Mouse (Mus musculus): ENCODE results near the gene Mpv17l2. TPM values are rescaled to one million over a fixed set of nuclear protein-coding genes. Genes with fewer than 3 reads are reported as not detected.
A peak's percentile ranks its signal among the peaks of the same experiment; 100 is the strongest.

The Mpv17l2 gene
- polyA plus RNA-seq, 1 experiment from 2014 or later = 38.4 TPM

- H3K4me3 ChIP-seq = no peak overlapping the region
- H3K4me1 ChIP-seq = no peaks in the 10 kb centered on the region
- peak; percentile 60 for ATAC-seq (replicated peaks)
- H3K9ac ChIP-seq = no peak overlapping the region
- H3K36me3 ChIP-seq (replicated peaks) = no peaks in the 10 kb centered on the region
- H3K27ac ChIP-seq = no peak overlapping the region
- H3K9me3 ChIP-seq = no peaks in the 10 kb centered on the region
- H3K4me2 ChIP-seq = no peak overlapping the region
- H3K27me3 ChIP-seq (replicated peaks) = no peaks in the 10 kb centered on the region
- 6% methylated on average over 3 of the region's 3 CpGs for WGBS
These were observed 40.0 kb downstream of the Mpv17l2 start for GRCm38 (mm10) chr8:70720739-70721138.

GRCm38 (mm10) chr8:70719796-70720270 lies 40.9 kb downstream of the Mpv17l2 start:
- Histone ChIP-seq H3K4me1 (no peaks in the 10 kb centered on the region), H3K27ac (no peak overlapping the region), H3K9ac (no peak overlapping the region), H3K9me3 (no peaks in the 10 kb centered on the region), H3K4me2 (no peak overlapping the region), H3K4me3 (no peak overlapping the region), H3K36me3 (replicated peaks) (no peaks in the 10 kb centered on the region), H3K27me3 (replicated peaks) (no peaks in the 10 kb centered on the region)
- WGBS = 69% methylated on average over 9 of the region's 9 CpGs
- no peak for ATAC-seq (replicated peaks)

- H3K4me2 ChIP-seq = peak within 1 kb of the TSS; percentile 23; the same call in 1 of the 2 replicates
- H3K27me3 ChIP-seq (replicated peaks) = no peaks in the 10 kb centered on the region
- H3K9ac ChIP-seq = no peak within 1 kb of the TSS
- H3K4me3 ChIP-seq = no peak within 1 kb of the TSS
- no peaks in the 10 kb centered on the region for H3K4me1 ChIP-seq
- ATAC-seq (replicated peaks) = no peak; the same call in 1 of the 2 replicates
- WGBS = 4% methylated on average over 19 of the region's 19 CpGs
- H3K36me3 ChIP-seq (replicated peaks) = no peaks in the 10 kb centered on the region
- no peak within 1 kb of the TSS for H3K27ac ChIP-seq
- no peaks in the 10 kb centered on the region for H3K9me3 ChIP-seq
These were observed 42.4 kb downstream of the Mpv17l2 start, which contains the start of gene Gm3336 for GRCm38 (mm10) chr8:70718297-70718696. Gm3336 (plus strand) TSS chr8:70718543.

DNA sequence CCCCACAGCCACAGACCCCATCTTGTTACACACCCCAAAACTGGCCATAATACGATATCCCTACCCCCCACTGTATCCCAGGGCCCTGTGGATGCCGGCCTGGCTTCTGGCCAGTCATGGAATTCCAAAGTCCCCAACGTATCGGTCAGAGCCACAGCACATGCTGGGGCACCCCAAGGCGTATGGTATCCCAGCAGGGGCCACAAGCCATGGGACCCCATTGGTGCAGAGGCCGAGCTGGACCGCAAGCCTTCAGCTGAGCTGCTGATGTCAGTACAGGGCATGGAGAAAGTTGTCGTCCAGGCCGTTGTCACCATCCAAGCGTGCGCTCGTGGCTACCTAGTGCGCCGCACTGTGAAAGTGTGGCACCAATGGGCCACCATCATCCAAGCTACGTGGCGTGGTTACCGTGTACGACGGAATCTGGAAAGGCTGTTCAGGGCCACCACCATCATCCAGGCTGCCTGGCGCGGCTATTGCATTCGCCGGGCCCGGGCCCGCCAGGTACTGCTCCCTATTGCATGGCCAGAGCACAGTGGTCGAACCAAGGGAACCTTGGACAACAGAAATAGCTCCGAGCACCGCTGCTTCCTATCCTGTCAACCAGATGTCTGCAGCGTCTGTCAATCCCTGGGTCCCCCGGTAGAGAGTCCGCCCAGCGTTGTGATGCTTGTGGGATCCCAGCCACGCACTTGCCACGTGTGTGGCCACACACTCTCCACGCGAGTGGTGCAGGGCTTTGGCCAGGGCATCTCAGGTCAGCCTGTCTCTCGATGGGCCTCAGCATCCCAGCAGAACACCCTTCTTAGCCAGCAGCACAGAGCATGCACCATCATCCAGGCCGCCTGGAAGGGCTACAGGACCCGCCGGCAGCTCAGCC lies 44.0 kb downstream of the Mpv17l2 start:
- Histone ChIP-seq H3K27ac (no peak overlapping the region), H3K9me3 (no peaks in the 10 kb centered on the region), H3K27me3 (replicated peaks) (no peaks in the 10 kb centered on the region), H3K4me2 (no peak overlapping the region), H3K4me1 (no peaks in the 10 kb centered on the region), H3K36me3 (replicated peaks) (no peaks in the 10 kb centered on the region), H3K9ac (no peak overlapping the region), H3K4me3 (no peak overlapping the region)
- WGBS = 85% methylated on average over 40 of the region's 40 CpGs
- no peak for ATAC-seq (replicated peaks)

- Histone ChIP-seq H3K27ac (no peak overlapping the region), H3K4me2 (no peak overlapping the region), H3K36me3 (replicated peaks) (no peaks in the 10 kb centered on the region), H3K9ac (no peak overlapping the region), H3K4me3 (no peak overlapping the region), H3K4me1 (no peaks in the 10 kb centered on the region), H3K27me3 (replicated peaks) (no peaks in the 10 kb centered on the region), H3K9me3 (no peaks in the 10 kb centered on the region)
- no peak for ATAC-seq (replicated peaks)
- 76% methylated on average over 2 of the region's 2 CpGs for WGBS
These were observed 45.7 kb downstream of the Mpv17l2 start for GRCm38 (mm10) chr8:70715086-70715485.

GRCm38 (mm10) chr8:70713991-70714390 lies 46.8 kb downstream of the Mpv17l2 start:
- no peak overlapping the region for H3K9ac ChIP-seq
- H3K4me2 ChIP-seq = no peak overlapping the region
- 82% methylated on average over 7 of the region's 7 CpGs for WGBS
- no peak overlapping the region for H3K4me3 ChIP-seq
- H3K27me3 ChIP-seq (replicated peaks) = no peaks in the 10 kb centered on the region
- H3K27ac ChIP-seq = no peak overlapping the region
- ATAC-seq (replicated peaks) = no peak
- H3K9me3 ChIP-seq = no peaks in the 10 kb centered on the region
- no peaks in the 10 kb centered on the region for H3K36me3 ChIP-seq (replicated peaks)
- no peaks in the 10 kb centered on the region for H3K4me1 ChIP-seq

GRCm38 (mm10) chr8:70711041-70711440 lies 49.7 kb downstream of the Mpv17l2 start:
- H3K4me2 ChIP-seq = no peak overlapping the region
- no peaks in the 10 kb centered on the region for H3K9me3 ChIP-seq
- H3K36me3 ChIP-seq (replicated peaks) = no peaks in the 10 kb centered on the region
- H3K9ac ChIP-seq = no peak overlapping the region
- H3K4me1 ChIP-seq = no peaks in the 10 kb centered on the region
- WGBS = 90% methylated on average over 11 of the region's 11 CpGs
- no peak overlapping the region for H3K4me3 ChIP-seq
- no peak overlapping the region for H3K27ac ChIP-seq
- ATAC-seq (replicated peaks) = no peak
- H3K27me3 ChIP-seq (replicated peaks) = no peaks in the 10 kb centered on the region

- Histone ChIP-seq H3K27me3 (replicated peaks) (no peaks in the 10 kb centered on the region), H3K4me3 (no peak overlapping the region), H3K27ac (no peak overlapping the region), H3K9ac (no peak overlapping the region), H3K4me1 (no peaks in the 10 kb centered on the region), H3K36me3 (replicated peaks) (no peaks in the 10 kb centered on the region), H3K9me3 (no peaks in the 10 kb centered on the region), H3K4me2 (no peak overlapping the region)
- no peak for ATAC-seq (replicated peaks)
- WGBS = 89% methylated on average over 1 of the region's 1 CpGs
These were observed 50.5 kb downstream of the Mpv17l2 start for GRCm38 (mm10) chr8:70710296-70710695.

DNA sequence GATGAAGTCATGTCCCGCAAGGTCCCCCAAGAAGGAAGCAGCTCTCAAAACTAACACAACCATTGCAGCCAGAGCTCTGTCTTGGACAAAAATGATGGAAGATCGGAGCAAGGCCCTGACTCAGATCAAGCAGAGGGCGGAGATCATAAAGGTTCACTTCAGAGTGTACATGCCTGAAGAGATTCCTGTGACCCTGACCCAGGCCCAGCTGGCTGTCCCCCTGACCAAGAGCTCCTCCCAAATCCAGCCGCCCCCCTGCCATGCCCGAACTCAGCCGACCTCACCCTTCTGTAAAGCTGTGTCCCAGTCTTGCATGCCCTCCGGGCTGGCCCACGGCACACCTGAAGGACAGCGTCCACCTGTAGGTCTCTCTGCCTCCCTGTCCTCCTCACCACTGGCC lies 51.0 kb downstream of the Mpv17l2 start:
- Histone ChIP-seq H3K4me1 (no peaks in the 10 kb centered on the region), H3K4me3 (no peak overlapping the region), H3K9ac (no peak overlapping the region), H3K36me3 (replicated peaks) (no peaks in the 10 kb centered on the region), H3K4me2 (no peak overlapping the region), H3K27me3 (replicated peaks) (no peaks in the 10 kb centered on the region), H3K27ac (no peak overlapping the region), H3K9me3 (no peaks in the 10 kb centered on the region)
- no peak for ATAC-seq (replicated peaks)
- WGBS = 93% methylated on average over 9 of the region's 9 CpGs

Small RNA genes lying within 50 kb of the gene (microRNA-seq; reads per million reads assigned to microRNA genes)
- gene Mir7240 = 1.8 reads per million, percentile 2 among the genes with 10 or more reads in this experiment

Other genes with a start within 250 kb of the Mpv17l2 start
- gene Fkbp8, start 233.2 kb downstream of the Mpv17l2 start, polyA plus RNA-seq (2015; fragmentation: Nextera tagmentation; extraction: Ambion mirVana) = 450 and 462 TPM in 2 replicates
- 46.4 and 51.7 TPM in 2 replicates for gene Kxd1, start 233.0 kb downstream of the Mpv17l2 start, polyA plus RNA-seq (2015; fragmentation: Nextera tagmentation; extraction: Ambion mirVana)
- gene Ell, start 221.5 kb downstream of the Mpv17l2 start, polyA plus RNA-seq (2015; fragmentation: Nextera tagmentation; extraction: Ambion mirVana) = 18.6 and 19.9 TPM in 2 replicates
- 175 and 176 TPM in 2 replicates for gene Isyna1, start 166.6 kb downstream of the Mpv17l2 start, polyA plus RNA-seq (2015; fragmentation: Nextera tagmentation; extraction: Ambion mirVana)
- 175 and 189 TPM in 2 replicates for gene Ssbp4, start 152.1 kb downstream of the Mpv17l2 start, polyA plus RNA-seq (2015; fragmentation: Nextera tagmentation; extraction: Ambion mirVana)
- gene Lrrc25, start 144.8 kb downstream of the Mpv17l2 start, polyA plus RNA-seq (2015; fragmentation: Nextera tagmentation; extraction: Ambion mirVana) = 1.2 and 1.6 TPM in 2 replicates
- 0.13 and 0.19 TPM in 2 replicates for gene Gdf15, start 128.5 kb downstream of the Mpv17l2 start, polyA plus RNA-seq (2015; fragmentation: Nextera tagmentation; extraction: Ambion mirVana)
- gene Pgpep1, start 100.6 kb downstream of the Mpv17l2 start, polyA plus RNA-seq (2015; fragmentation: Nextera tagmentation; extraction: Ambion mirVana) = 70.1 and 74.5 TPM in 2 replicates
- 175 and 193 TPM in 2 replicates for gene Lsm4, start 87.7 kb downstream of the Mpv17l2 start, polyA plus RNA-seq (2015; fragmentation: Nextera tagmentation; extraction: Ambion mirVana)
- 83.0 and 94.4 TPM in 2 replicates for gene Jund, start 62.0 kb downstream of the Mpv17l2 start, polyA plus RNA-seq (2015; fragmentation: Nextera tagmentation; extraction: Ambion mirVana)
- 0.05 and 0.14 TPM in 2 replicates for gene Iqcn, start 57.5 kb downstream of the Mpv17l2 start, polyA plus RNA-seq (2015; fragmentation: Nextera tagmentation; extraction: Ambion mirVana)
- not detected in 2 replicates for gene Gm3336, start 42.4 kb downstream of the Mpv17l2 start, polyA plus RNA-seq (2015; fragmentation: Nextera tagmentation; extraction: Ambion mirVana)
- gene Pde4c, start 37.2 kb downstream of the Mpv17l2 start, polyA plus RNA-seq (2015; fragmentation: Nextera tagmentation; extraction: Ambion mirVana) = 0.15 and 0.46 TPM in 2 replicates
- 473 and 487 TPM in 2 replicates for gene Rab3a, start 6.3 kb downstream of the Mpv17l2 start, polyA plus RNA-seq (2015; fragmentation: Nextera tagmentation; extraction: Ambion mirVana)
- gene Pik3r2, start 15.8 kb upstream of the Mpv17l2 start, polyA plus RNA-seq (2015; fragmentation: Nextera tagmentation; extraction: Ambion mirVana) = 113 TPM in 2 replicates
- 26.4 and 26.9 TPM in 2 replicates for gene Mast3, start 44.1 kb upstream of the Mpv17l2 start, polyA plus RNA-seq (2015; fragmentation: Nextera tagmentation; extraction: Ambion mirVana)
- gene Il12rb1, start 47.5 kb upstream of the Mpv17l2 start, polyA plus RNA-seq (2015; fragmentation: Nextera tagmentation; extraction: Ambion mirVana) = 0.10 and 0.36 TPM in 2 replicates
- 8.1 and 8.6 TPM in 2 replicates for gene Arrdc2, start 78.8 kb upstream of the Mpv17l2 start, polyA plus RNA-seq (2015; fragmentation: Nextera tagmentation; extraction: Ambion mirVana)
- 19.0 and 20.6 TPM in 2 replicates for gene Kcnn1, start 102.3 kb upstream of the Mpv17l2 start, polyA plus RNA-seq (2015; fragmentation: Nextera tagmentation; extraction: Ambion mirVana)
- 173 and 180 TPM in 2 replicates for gene Ccdc124, start 113.0 kb upstream of the Mpv17l2 start, polyA plus RNA-seq (2015; fragmentation: Nextera tagmentation; extraction: Ambion mirVana)
- 1.9 and 2.0 TPM in 2 replicates for gene Slc5a5, start 131.8 kb upstream of the Mpv17l2 start, polyA plus RNA-seq (2015; fragmentation: Nextera tagmentation; extraction: Ambion mirVana)
- 2,076 and 2,093 TPM in 2 replicates for gene Rpl18a, start 136.5 kb upstream of the Mpv17l2 start, polyA plus RNA-seq (2015; fragmentation: Nextera tagmentation; extraction: Ambion mirVana)
- 69.2 and 69.9 TPM in 2 replicates for gene Map1s, start 145.0 kb upstream of the Mpv17l2 start, polyA plus RNA-seq (2015; fragmentation: Nextera tagmentation; extraction: Ambion mirVana)

All from midbrain, embryonic 15.5 days (tissue).